Mouse (Mus musculus): ENCODE results near the gene Nif3l1. TPM values are rescaled to one million over a fixed set of nuclear protein-coding genes. Genes with fewer than 3 reads are reported as not detected.

Nif3l1 gene
- polyA plus RNA-seq, 1 experiment, result not detected

DNA sequence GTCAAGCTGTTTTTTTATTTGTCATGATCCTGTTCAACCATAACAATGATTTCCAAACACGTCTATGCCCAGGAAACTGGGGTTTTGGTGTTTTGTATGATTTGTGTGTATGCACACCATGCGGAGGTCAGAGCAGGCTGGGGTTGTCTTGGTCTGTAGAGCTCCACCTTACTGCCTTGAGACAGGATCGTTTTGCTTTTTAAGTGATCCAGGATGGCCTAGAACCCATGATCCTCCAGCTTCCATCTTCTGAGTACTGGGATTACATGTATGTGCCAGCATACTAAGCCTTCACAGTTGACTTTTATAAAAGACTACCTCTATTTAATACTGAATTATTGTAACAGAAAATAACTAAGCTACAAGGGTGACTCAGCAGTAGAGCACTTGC is 34.8 kb upstream of the Nif3l1 start:
- H3K27ac ChIP-seq (ENCODE audit: insufficient read depth, low read depth, low read length), result no peak overlapping the region
- no peak overlapping the region for H3K4me3 ChIP-seq (ENCODE audit: insufficient read depth, low read depth, low read length)
- no peaks in the 10 kb centered on the region for H3K4me1 ChIP-seq (ENCODE audit: control insufficient read depth, insufficient read depth, low read length)
- WGBS, result 77% methylated on average over 3 of the region's 3 CpGs
- TF ChIP-seq CTCF (IDR thresholded peaks at IDR 0.05; ENCODE audit: insufficient read depth, low read depth, low read length), result no peak
- no peak for TF ChIP-seq POLR2A (IDR thresholded peaks at IDR 0.05; ENCODE audit: insufficient read depth, low read depth, low read length)

DNA sequence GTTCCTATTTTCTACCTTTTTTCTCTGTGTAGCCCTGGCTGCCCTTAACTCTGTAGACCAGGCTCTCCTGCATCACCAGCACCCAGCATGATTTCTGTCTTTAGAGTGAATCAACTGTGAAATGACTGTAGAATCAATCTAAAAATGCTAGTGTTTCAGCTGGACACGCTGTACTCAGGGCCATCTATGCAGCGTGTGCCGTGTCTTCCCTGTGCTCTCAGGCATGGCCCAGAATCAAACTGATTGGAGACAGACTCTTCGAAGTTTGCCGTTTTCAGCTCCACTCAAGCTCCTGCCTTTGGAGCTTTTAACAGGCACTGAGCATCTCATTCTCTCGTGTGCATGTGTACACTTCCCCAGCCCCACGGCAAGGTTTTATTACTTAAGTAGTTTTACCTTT is 34.2 kb upstream of the Nif3l1 start:
- 87% methylated on average over 7 of the region's 7 CpGs for WGBS
- H3K4me1 ChIP-seq (ENCODE audit: control insufficient read depth, insufficient read depth, low read length), result no peaks in the 10 kb centered on the region
- no peak overlapping the region for H3K4me3 ChIP-seq (ENCODE audit: insufficient read depth, low read depth, low read length)
- TF ChIP-seq CTCF (IDR thresholded peaks at IDR 0.05; ENCODE audit: insufficient read depth, low read depth, low read length) (no peak), POLR2A (IDR thresholded peaks at IDR 0.05; ENCODE audit: insufficient read depth, low read depth, low read length) (no peak)
- H3K27ac ChIP-seq (ENCODE audit: insufficient read depth, low read depth, low read length), result no peak overlapping the region

DNA sequence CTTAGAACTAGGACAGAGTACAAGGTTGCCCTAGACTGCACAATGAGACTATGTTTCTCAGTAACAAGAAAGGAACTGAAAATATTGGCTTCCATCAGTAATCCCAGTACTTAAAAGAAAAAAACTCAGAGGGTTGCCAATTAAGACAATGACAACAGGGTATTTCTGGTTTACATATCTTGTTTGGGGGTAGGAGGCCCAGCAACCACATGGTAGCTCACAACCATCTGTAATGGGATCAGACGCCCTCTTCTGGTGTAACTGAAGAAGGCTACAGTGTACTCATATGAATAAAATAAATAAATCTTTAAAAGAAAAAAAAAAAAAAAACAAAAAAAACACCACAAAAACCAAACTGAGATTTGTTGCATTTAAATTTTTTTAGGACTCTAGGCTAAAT is 29.5 kb upstream of the Nif3l1 start:
- Histone ChIP-seq H3K4me1 (ENCODE audit: control insufficient read depth, insufficient read depth, low read length) (no peaks in the 10 kb centered on the region; the same call in 1 of the 2 replicates), H3K27ac (ENCODE audit: insufficient read depth, low read depth, low read length) (no peak overlapping the region), H3K4me3 (ENCODE audit: insufficient read depth, low read depth, low read length) (no peak overlapping the region)
- TF ChIP-seq POLR2A (IDR thresholded peaks at IDR 0.05; ENCODE audit: insufficient read depth, low read depth, low read length) (no peak), CTCF (IDR thresholded peaks at IDR 0.05; ENCODE audit: insufficient read depth, low read depth, low read length) (no peak)
- WGBS, result 18% methylated on average over 1 of the region's 1 CpGs

GRCm38 (mm10) chr1:58416048-58416447 is 28.9 kb upstream of the Nif3l1 start:
- Histone ChIP-seq H3K4me1 (ENCODE audit: control insufficient read depth, insufficient read depth, low read length) (no peaks in the 10 kb centered on the region; the same call in 1 of the 2 replicates), H3K27ac (ENCODE audit: insufficient read depth, low read depth, low read length) (no peak overlapping the region), H3K4me3 (ENCODE audit: insufficient read depth, low read depth, low read length) (no peak overlapping the region)
- WGBS, result 61% methylated on average over 2 of the region's 2 CpGs
- TF ChIP-seq CTCF (IDR thresholded peaks at IDR 0.05; ENCODE audit: insufficient read depth, low read depth, low read length), result no peak
- no peak for TF ChIP-seq POLR2A (IDR thresholded peaks at IDR 0.05; ENCODE audit: insufficient read depth, low read depth, low read length)

DNA sequence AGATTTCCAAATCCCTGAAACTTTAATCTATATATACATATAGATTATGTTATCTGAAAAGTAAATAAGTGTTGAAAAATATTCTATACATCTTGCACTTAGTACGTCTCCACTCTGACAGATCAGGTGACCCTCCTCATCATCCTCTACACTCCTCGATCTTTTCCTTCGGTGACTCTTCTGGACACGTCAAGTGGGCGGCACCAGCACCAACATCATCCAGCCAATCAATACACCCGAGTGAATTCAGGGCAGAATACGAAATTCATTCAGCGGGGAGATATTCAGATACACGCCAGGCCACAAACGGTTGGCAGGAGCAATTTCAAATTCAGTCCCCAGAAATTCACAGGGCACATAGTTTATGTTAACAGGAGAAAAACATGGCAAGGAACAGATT is 24.9 kb upstream of the Nif3l1 start:
- WGBS, result 31% methylated on average over 10 of the region's 10 CpGs
- Histone ChIP-seq H3K27ac (ENCODE audit: insufficient read depth, low read depth, low read length) (no peak overlapping the region), H3K4me1 (ENCODE audit: control insufficient read depth, insufficient read depth, low read length) (peaks cover 7% of the 10 kb centered on the region), H3K4me3 (ENCODE audit: insufficient read depth, low read depth, low read length) (no peak overlapping the region)
- TF ChIP-seq POLR2A (IDR thresholded peaks at IDR 0.05; ENCODE audit: insufficient read depth, low read depth, low read length), result no peak
- TF ChIP-seq CTCF (IDR thresholded peaks at IDR 0.05; ENCODE audit: insufficient read depth, low read depth, low read length), result no peak

DNA sequence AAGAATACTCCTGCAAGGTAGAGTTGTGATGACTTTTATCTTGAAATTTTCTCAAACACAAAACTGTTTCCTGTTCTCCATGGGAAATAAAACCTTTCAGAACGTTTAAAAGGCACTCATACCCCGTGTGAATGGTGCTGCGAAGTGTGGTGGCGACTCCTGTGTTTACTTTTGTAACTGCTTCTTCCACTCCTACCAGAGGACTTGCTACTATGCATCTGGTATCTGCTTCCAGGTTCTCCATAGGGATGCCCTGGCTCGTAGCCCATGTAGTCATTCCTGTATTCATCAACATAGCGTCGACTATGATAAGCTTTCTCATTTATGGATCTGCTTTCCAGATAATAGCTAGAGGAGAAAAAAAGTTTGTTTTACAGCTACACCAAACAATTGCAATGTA is 24.0 kb upstream of the Nif3l1 start:
- Histone ChIP-seq H3K4me1 (ENCODE audit: control insufficient read depth, insufficient read depth, low read length) (peaks cover 7% of the 10 kb centered on the region), H3K4me3 (ENCODE audit: insufficient read depth, low read depth, low read length) (no peak overlapping the region), H3K27ac (ENCODE audit: insufficient read depth, low read depth, low read length) (no peak overlapping the region)
- 20% methylated on average over 7 of the region's 7 CpGs for WGBS
- TF ChIP-seq POLR2A (IDR thresholded peaks at IDR 0.05; ENCODE audit: insufficient read depth, low read depth, low read length), result no peak
- no peak for TF ChIP-seq CTCF (IDR thresholded peaks at IDR 0.05; ENCODE audit: insufficient read depth, low read depth, low read length)

DNA sequence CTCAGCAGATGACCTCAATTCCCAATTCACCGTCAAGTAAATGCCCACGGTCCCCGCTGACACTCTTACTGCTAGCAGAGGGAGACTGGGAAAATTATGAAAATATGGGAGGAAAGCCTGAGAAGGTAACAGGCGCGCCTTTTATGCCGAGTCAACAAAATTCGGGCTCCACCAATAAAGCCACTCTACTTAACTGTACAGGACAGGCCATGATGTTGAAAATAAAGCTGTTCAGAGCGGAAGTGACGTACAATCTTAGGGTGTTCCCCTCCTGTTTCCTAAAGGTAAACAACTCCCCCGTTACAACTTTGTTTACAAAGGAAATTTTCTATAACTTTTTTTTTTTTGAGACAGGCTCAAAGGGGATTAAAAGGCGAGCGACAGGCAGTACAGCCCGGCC is 22.1 kb upstream of the Nif3l1 start:
- H3K27ac ChIP-seq (ENCODE audit: insufficient read depth, low read depth, low read length), result peak overlapping the region; percentile 99
- under 1% methylated on average over 13 of the region's 13 CpGs for WGBS
- no peak for TF ChIP-seq CTCF (IDR thresholded peaks at IDR 0.05; ENCODE audit: insufficient read depth, low read depth, low read length)
- TF ChIP-seq POLR2A (IDR thresholded peaks at IDR 0.05; ENCODE audit: insufficient read depth, low read depth, low read length), result no peak
- H3K4me3 ChIP-seq (ENCODE audit: insufficient read depth, low read depth, low read length), result peak overlapping the region; percentile 93
- H3K4me1 ChIP-seq (ENCODE audit: control insufficient read depth, insufficient read depth, low read length), result peaks cover 7% of the 10 kb centered on the region

DNA sequence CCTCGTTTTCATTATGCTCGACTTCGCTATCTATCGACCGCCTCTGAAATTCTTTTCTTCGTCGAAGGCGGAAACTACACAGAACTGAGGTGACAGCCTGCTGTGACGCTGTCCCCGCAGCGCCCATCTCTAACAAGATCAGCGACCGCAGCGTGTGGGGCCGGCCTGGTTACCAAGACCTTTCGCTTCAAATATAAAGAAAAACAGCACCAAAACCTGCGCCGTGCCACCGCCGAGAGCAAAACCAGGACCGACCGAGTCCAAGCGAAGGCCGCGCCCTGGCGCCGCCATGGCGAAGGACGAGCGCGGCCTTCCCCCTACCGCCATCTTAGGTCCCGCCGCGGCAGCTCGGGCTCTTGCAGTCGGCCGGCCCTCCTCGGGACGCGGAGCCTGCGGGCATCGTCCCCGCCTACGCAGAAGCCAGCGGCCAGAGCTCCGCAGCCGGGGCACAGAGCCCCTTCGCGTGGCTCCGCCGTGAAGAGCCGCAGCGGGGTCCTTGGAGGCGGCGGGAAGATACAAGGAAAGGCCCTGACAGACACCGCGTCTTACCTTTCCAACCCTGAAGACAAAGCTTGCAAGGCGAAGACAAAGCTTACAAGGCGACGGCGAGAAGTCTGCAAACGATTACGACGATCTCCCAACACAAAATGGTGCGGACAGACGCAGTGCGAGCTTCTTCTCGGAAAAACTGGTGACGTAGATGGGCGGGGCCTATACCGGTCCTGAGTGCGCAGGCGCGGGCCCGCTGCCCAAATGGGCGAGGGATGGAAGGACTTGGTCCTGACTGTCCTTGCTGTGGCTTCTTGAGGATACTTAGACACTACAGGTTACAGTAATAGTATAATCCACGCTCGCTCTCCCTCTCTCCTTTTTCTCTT is 21.3 kb upstream of the Nif3l1 start, which contains the start of gene Clk1:
Gene Clk1 (minus strand): TSS at position 696 of the 878 bp plus-strand sequence.
- TF ChIP-seq POLR2A (IDR thresholded peaks at IDR 0.05; ENCODE audit: insufficient read depth, low read depth, low read length) (peak; percentile 98), CTCF (IDR thresholded peaks at IDR 0.05; ENCODE audit: insufficient read depth, low read depth, low read length) (0 out of 2 replicates have a peak, but pooled peaks have one; percentile 23)
- peaks cover 7% of the 10 kb centered on the region for H3K4me1 ChIP-seq (ENCODE audit: control insufficient read depth, insufficient read depth, low read length)
- peak within 1 kb of the TSS; percentile 99 for H3K27ac ChIP-seq (ENCODE audit: insufficient read depth, low read depth, low read length)
- peak within 1 kb of the TSS; percentile 93 for H3K4me3 ChIP-seq (ENCODE audit: insufficient read depth, low read depth, low read length)
- under 1% methylated on average over 79 of the region's 79 CpGs for WGBS

DNA sequence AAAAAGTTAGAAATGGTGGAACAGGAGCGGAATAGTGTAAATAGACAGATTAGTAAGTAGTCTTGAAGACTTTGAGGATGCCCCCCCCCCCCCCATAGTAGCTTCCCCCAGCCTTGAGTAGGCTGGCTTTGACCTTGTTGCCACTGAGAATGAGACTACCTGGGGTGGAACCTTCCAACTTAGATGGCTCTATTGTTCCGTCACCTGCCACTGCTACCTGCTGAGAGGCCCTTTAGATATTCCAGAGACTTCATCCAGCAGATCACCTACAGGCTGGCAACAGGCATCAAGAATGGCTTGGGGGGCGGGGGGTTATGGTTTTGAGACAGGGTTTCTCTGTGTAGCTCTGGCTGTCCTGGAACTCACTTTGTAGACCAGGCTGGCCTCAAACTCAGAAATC is 20.4 kb upstream of the Nif3l1 start:
- WGBS, result 94% methylated on average over 3 of the region's 3 CpGs
- TF ChIP-seq CTCF (IDR thresholded peaks at IDR 0.05; ENCODE audit: insufficient read depth, low read depth, low read length) (no peak), POLR2A (IDR thresholded peaks at IDR 0.05; ENCODE audit: insufficient read depth, low read depth, low read length) (no peak)
- Histone ChIP-seq H3K4me1 (ENCODE audit: control insufficient read depth, insufficient read depth, low read length) (peaks cover 7% of the 10 kb centered on the region), H3K27ac (ENCODE audit: insufficient read depth, low read depth, low read length) (no peak overlapping the region), H3K4me3 (ENCODE audit: insufficient read depth, low read depth, low read length) (no peak overlapping the region)

Measured in olfactory bulb, adult 2 months (tissue).